Mouse (Mus musculus) forebrain, embryonic 12.5 days (tissue): Measurements from ENCODE around the gene Ulk2. TPM values are rescaled to one million over a fixed set of nuclear protein-coding genes. Genes with fewer than 3 reads are reported as not detected.

ENCODE experiments used
- ATAC-seq: fragments of 200-750 bp; cut with Nextera tagmentation; 2 replicates; pipeline ENCODE4 v1.8.0; 2017; ENCODE audit warnings: moderate TSS enrichment; ENCODE audit not compliant: low FRiP score
- H3K27ac ChIP-seq: fragments of 300-500 bp; sonication (generic); 2 replicates; pipeline ENCODE4 v1.5.1; 2016; ENCODE audit warnings: mild to moderate bottlenecking
- H3K27me3 ChIP-seq: fragments of 300-500 bp; sonication (generic); 2 replicates; pipeline ENCODE4 v1.6.1; 2016; ENCODE audit warnings: mild to moderate bottlenecking
- H3K36me3 ChIP-seq: fragments of 300-500 bp; sonication (generic); replicated peaks from 2 replicates; pipeline ENCODE4 v1.6.1; 2016; ENCODE audit warnings: mild to moderate bottlenecking
- H3K4me1 ChIP-seq: fragments of 300-500 bp; sonication (generic); 2 replicates; pipeline ENCODE4 v1.6.1; 2016
- H3K4me2 ChIP-seq: fragments of 300-500 bp; sonication (generic); 2 replicates; pipeline ENCODE4 v1.6.1; 2016; ENCODE audit warnings: mild to moderate bottlenecking, moderate library complexity
- H3K4me3 ChIP-seq: fragments of 300-500 bp; sonication (generic); replicated peaks from 2 replicates; pipeline ENCODE4 v1.5.1; 2016; ENCODE audit warnings: mild to moderate bottlenecking
- H3K9ac ChIP-seq: fragments of 300-500 bp; sonication (generic); 2 replicates; pipeline ENCODE4 v1.6.1; 2016; ENCODE audit warnings: mild to moderate bottlenecking
- H3K9me3 ChIP-seq: fragments of 300-500 bp; sonication (generic); 2 replicates; pipeline ENCODE4 v1.6.1; 2016
- WGBS: fragments of 180-500 bp; shearing (Covaris S2); methylation state at CpG from one replicate; pipeline ENCODE4 v1.1.7; 2016; 5-methylcytosine and 5-hydroxymethylcytosine counted together
- polyA plus RNA-seq: library from polyadenylated mRNA; unstranded; fragments of >200 nt; fragmentation: Nextera tagmentation; extraction: Ambion mirVana; gene quantifications from 2 replicates; pipeline ENCODE4 v1.2.1, GENCODE M21; 2016

Gene Ulk2
- polyA plus RNA-seq, 1 experiment from 2014 or later, result 32.3 TPM

DNA sequence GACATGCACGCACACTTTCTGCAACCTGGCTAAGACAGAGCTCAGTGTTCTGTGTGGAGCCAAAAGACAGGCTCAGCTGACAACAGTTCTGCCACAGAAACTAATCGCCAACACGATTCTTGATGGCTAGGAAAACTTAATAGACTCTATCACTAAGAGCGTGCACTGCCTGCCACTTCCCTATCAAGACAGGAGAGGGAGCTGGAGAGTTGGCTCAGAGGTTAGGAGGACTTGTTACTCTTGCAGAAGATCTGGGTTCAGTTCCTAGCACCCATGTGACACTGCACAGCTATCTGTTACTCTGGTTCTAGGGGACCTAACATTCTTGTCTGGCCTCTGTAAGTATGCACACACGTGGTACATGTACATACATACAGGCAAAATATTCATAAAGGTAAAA is 103.3 kb downstream of the Ulk2 start:
- Histone ChIP-seq H3K4me1 (no peaks in the 10 kb centered on the region), H3K4me2 (no peak overlapping the region), H3K9me3 (no peaks in the 10 kb centered on the region), H3K4me3 (no peak overlapping the region), H3K36me3 (peaks cover 82% of the 10 kb centered on the region), H3K9ac (no peak overlapping the region), H3K27me3 (no peaks in the 10 kb centered on the region), H3K27ac (no peak overlapping the region)
- WGBS, result 75% methylated on average over 5 of the region's 5 CpGs
- ATAC-seq, result no peak

DNA sequence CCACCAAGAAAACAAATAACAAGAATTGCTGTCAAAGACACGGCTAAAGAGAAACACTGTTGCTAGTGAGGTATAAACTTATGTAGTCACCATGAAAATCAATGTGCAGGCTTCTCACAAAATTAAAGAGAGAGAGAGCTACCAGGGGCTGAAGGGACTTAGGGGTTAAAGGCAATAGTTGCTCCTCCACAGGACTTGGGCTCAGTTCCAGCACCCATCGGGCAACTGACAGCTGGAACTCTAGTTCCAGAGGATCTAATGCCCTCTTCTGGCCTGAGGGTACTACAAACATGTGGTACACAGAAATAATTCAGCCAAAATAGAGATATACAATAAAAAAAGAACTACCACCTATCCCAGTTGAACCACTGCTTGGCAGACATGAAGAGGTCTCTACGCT is 107.7 kb downstream of the Ulk2 start:
- Histone ChIP-seq H3K27me3 (no peaks in the 10 kb centered on the region), H3K9me3 (no peaks in the 10 kb centered on the region), H3K36me3 (peaks cover 77% of the 10 kb centered on the region), H3K27ac (no peak overlapping the region), H3K4me2 (no peak overlapping the region), H3K4me1 (0 out of 2 replicates have a peak, but pooled peaks cover 4% of the 10 kb centered on the region), H3K9ac (no peak overlapping the region), H3K4me3 (no peak overlapping the region)
- 79% methylated on average over 3 of the region's 3 CpGs for WGBS
- ATAC-seq, result no peak

DNA sequence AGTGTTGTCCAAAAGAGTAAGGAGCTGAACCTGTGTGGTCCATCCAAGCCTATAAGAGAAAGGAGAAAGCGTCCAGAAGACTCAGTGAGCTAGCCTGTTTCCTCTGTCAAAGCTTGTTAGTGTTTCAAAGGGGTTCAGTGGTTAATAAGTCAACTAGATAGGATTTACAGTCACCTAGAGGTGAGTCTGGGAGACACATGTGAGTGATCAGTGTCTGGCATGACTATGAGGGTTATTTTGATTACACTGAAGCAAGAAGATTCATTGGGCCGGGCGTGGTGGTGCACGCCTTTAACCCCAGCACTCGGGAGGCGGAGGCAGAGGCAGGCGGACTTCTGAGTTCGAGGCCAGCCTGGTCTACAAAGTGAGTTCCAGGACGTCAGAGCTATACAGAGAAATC is 109.1 kb downstream of the Ulk2 start:
- WGBS, result 96% methylated on average over 9 of the region's 9 CpGs
- no peak overlapping the region for H3K27ac ChIP-seq
- H3K9ac ChIP-seq, result no peak overlapping the region
- no peak overlapping the region for H3K4me3 ChIP-seq
- H3K36me3 ChIP-seq, result peaks cover 77% of the 10 kb centered on the region
- H3K9me3 ChIP-seq, result no peaks in the 10 kb centered on the region
- no peaks in the 10 kb centered on the region for H3K27me3 ChIP-seq
- 0 out of 2 replicates have a peak, but pooled peaks cover 4% of the 10 kb centered on the region for H3K4me1 ChIP-seq
- H3K4me2 ChIP-seq, result no peak overlapping the region
- no peak for ATAC-seq

DNA sequence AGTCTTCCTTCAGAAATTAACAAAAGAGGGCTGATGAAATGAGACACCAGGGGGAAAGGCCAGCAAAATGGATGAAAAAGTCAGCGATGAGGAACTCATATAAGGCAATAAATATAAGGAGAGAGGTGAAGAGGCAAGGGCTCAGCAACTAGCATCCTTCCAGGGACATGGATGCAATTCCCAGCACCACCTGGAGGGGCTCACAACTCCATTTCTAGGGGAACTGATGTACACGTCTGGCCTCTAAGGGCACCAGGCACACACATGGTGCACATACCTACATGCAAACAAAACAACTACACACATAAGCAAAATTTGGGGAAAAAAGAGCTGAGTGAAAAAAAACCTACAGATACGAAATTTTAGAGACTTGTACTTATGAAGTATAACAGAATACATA is 110.4 kb downstream of the Ulk2 start:
- 75% methylated on average over 3 of the region's 3 CpGs for WGBS
- Histone ChIP-seq H3K27ac (no peak overlapping the region), H3K9me3 (no peaks in the 10 kb centered on the region), H3K4me3 (no peak overlapping the region), H3K9ac (no peak overlapping the region), H3K4me1 (0 out of 2 replicates have a peak, but pooled peaks cover 4% of the 10 kb centered on the region), H3K4me2 (no peak overlapping the region), H3K36me3 (peaks cover 79% of the 10 kb centered on the region), H3K27me3 (no peaks in the 10 kb centered on the region)
- no peak for ATAC-seq

DNA sequence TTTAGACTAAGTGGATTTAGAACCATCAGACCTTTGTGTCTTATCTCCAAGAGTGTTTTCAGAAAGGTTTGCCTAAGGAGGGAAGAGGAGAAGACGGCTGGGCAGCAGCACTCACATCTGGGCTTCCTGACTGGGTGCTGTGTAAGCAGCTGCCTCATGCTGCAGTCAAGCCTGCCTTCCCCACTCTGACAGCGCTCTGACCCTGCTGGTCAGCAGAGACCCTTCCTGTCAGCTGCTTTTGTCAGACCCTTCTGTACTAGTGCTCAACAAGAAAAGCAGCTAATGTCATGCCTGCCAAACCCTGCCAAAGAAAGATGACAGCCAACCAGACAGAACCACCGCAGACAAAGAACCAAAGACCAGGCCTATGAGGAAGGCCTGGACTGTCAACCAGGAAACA is 111.1 kb downstream of the Ulk2 start:
- WGBS, result 85% methylated on average over 3 of the region's 3 CpGs
- Histone ChIP-seq H3K36me3 (peaks cover 79% of the 10 kb centered on the region), H3K27ac (no peak overlapping the region)

DNA sequence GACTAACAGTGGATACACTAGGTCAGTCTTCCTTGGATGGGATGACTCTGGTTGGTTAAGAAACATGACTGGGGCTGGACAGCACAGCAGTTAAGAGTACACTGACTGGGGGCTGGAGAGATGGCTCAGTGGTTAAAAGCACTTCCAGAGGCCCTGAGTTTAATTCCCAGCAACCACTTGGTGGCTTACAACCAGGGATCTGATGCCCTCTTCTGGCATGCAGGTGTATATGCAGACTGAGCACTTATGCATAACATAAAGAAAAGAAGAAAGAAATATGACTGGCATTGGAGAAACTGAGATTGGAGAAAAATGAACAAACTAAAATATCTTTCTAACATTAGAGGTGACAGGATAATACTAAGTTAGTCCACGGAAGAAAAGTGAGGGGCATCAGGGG is 114.4 kb downstream of the Ulk2 start:
- 0 out of 2 replicates have a peak, but pooled peaks cover 4% of the 10 kb centered on the region for H3K4me1 ChIP-seq
- no peaks in the 10 kb centered on the region for H3K9me3 ChIP-seq
- no peak overlapping the region for H3K4me2 ChIP-seq
- 92% methylated on average over 1 of the region's 1 CpGs for WGBS
- no peak overlapping the region for H3K4me3 ChIP-seq
- H3K27ac ChIP-seq, result no peak overlapping the region
- H3K36me3 ChIP-seq, result peaks cover 86% of the 10 kb centered on the region
- H3K9ac ChIP-seq, result no peak overlapping the region
- no peak for ATAC-seq
- no peaks in the 10 kb centered on the region for H3K27me3 ChIP-seq

More for the DNA sequence above, 111.1 kb downstream of the Ulk2 start:
- no peak overlapping the region for H3K4me3 ChIP-seq
- H3K27me3 ChIP-seq, result no peaks in the 10 kb centered on the region
- H3K4me1 ChIP-seq, result 0 out of 2 replicates have a peak, but pooled peaks cover 4% of the 10 kb centered on the region
- no peak overlapping the region for H3K4me2 ChIP-seq
- no peak overlapping the region for H3K9ac ChIP-seq
- H3K9me3 ChIP-seq, result no peaks in the 10 kb centered on the region
- ATAC-seq, result no peak

DNA sequence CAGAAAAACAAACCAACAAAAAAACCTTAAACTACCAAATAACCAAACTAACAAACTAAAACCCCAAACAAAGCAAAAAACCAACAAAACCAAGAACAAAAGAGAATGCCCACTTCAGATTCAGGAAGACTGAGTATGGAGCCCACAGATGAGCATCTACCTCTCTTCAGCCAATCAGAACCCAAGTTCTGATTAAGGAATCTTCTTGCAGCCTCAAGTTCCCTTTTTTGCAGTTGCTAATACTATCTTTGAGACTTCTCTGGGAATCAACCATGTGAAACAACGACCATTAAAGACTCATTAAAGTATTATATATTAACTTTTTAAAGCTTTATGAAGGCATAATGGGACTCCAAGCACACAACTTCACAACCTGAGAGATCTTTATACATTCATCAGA is 117.6 kb downstream of the Ulk2 start:
- no peak overlapping the region for H3K27ac ChIP-seq
- 100% methylated on average over 1 of the region's 1 CpGs for WGBS
- H3K36me3 ChIP-seq, result peaks cover 91% of the 10 kb centered on the region
- H3K27me3 ChIP-seq, result no peaks in the 10 kb centered on the region
- no peak overlapping the region for H3K9ac ChIP-seq
- H3K4me2 ChIP-seq, result no peak overlapping the region
- no peak for ATAC-seq
- H3K9me3 ChIP-seq, result no peaks in the 10 kb centered on the region
- no peaks in the 10 kb centered on the region for H3K4me1 ChIP-seq
- no peak overlapping the region for H3K4me3 ChIP-seq

DNA sequence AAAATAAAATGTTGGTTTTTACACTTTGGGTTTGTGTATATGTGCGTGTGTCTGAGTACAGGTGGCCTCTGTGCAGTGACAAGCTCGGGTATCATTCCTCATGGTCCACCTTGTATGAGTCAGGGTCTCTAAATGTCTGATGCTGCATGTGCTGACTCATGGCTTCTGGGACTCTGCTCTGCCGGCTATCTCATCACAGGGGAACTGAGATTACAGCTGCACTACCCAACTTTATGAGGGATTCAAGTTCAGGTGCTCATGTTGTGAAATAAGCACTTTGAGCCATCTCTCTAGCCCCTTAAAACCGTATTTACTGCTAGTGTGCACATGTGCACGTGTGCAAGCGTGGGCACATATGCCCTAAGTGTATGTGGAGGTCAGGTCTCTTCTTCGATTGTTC is 122.2 kb downstream of the Ulk2 start:
- no peaks in the 10 kb centered on the region for H3K4me1 ChIP-seq
- H3K4me2 ChIP-seq, result no peak overlapping the region
- 89% methylated on average over 7 of the region's 7 CpGs for WGBS
- H3K36me3 ChIP-seq, result peaks cover 89% of the 10 kb centered on the region
- no peak overlapping the region for H3K4me3 ChIP-seq
- H3K27ac ChIP-seq, result no peak overlapping the region
- no peak overlapping the region for H3K9ac ChIP-seq
- no peak for ATAC-seq
- no peaks in the 10 kb centered on the region for H3K9me3 ChIP-seq
- H3K27me3 ChIP-seq, result no peaks in the 10 kb centered on the region

DNA sequence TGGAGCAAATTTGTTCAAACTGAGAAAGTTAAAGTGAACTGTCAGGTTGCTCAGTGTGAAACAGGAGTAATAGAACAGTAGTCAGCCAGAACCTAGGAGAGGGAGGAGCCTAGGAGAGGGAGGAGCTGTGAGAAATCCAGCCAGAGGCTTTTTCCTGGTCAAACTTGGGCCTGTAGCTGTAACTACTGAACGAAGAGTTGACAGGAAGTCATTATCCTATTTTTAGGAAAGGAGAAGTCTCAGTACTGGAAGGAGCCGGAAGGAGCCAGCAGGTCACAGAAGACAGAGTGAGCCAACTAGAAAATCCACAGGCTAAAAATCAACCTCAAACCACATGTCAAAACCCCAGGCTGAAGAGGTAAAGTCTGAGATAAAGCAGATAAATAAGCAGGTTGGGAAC is 126.8 kb downstream of the Ulk2 start:
- Histone ChIP-seq H3K4me3 (no peak overlapping the region), H3K9ac (no peak overlapping the region), H3K4me1 (no peaks in the 10 kb centered on the region), H3K27me3 (no peaks in the 10 kb centered on the region), H3K36me3 (peaks cover 65% of the 10 kb centered on the region), H3K9me3 (no peaks in the 10 kb centered on the region), H3K27ac (no peak overlapping the region), H3K4me2 (no peak overlapping the region)
- 93% methylated on average over 2 of the region's 2 CpGs for WGBS
- ATAC-seq, result no peak

Other genes starting within 250 kb of the Ulk2 start
- gene Grap, start 201.8 kb downstream of the Ulk2 start, polyA plus RNA-seq, result 6.0 and 6.3 TPM in 2 replicates
- 0.47 and 0.79 TPM in 2 replicates for gene Fam83g, start 171.0 kb downstream of the Ulk2 start, polyA plus RNA-seq
- not detected in 2 replicates for gene Slc5a10, start 134.2 kb downstream of the Ulk2 start, polyA plus RNA-seq
- 62.2 and 64.2 TPM in 2 replicates for gene Prpsap2, start 93.0 kb downstream of the Ulk2 start, polyA plus RNA-seq
- 18.4 and 19.6 TPM in 2 replicates for gene Akap10, start 75.2 kb upstream of the Ulk2 start, polyA plus RNA-seq
- 15.7 and 17.5 TPM in 2 replicates for gene Specc1, start 101.7 kb upstream of the Ulk2 start, polyA plus RNA-seq